Mouse (Mus musculus): Measurements from ENCODE around the gene Nav1. TPM values are rescaled to one million over a fixed set of nuclear protein-coding genes. Genes with fewer than 3 reads are reported as not detected.

Nav1 gene
- polyA plus RNA-seq, 1 experiment, result not detected

DNA sequence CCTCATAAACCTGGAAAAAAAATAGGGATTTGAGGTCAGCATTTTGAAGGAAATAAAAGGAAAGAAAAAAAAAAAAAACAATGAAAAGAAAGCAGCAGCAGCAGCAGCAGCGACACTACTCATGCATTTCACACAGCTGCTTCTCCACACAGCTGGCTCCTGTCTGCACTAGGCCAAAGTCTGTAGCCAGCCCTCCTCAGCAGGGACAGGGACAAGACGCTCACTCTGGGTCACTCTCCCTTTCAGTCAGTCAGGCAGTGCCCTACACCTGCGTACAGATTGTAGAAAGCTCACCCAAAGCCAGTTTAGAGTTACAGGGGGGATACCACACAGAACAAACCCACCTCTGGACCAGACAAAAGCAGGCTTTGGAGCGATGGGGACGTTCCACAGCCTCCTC, 149.2 kb downstream of the Nav1 start:
- H3K27ac ChIP-seq (ENCODE audit: insufficient read depth, low read depth, low read length), result no peak overlapping the region
- H3K4me1 ChIP-seq (ENCODE audit: control insufficient read depth, insufficient read depth, low read length), result no peaks in the 10 kb centered on the region; the same call in 1 of the 2 replicates
- TF ChIP-seq CTCF (IDR thresholded peaks at IDR 0.05; ENCODE audit: insufficient read depth, low read depth, low read length) (no peak), POLR2A (IDR thresholded peaks at IDR 0.05; ENCODE audit: insufficient read depth, low read depth, low read length) (no peak)
- WGBS, result 93% methylated on average over 5 of the region's 5 CpGs
- no peak overlapping the region for H3K4me3 ChIP-seq (ENCODE audit: insufficient read depth, low read depth, low read length)

- no peaks in the 10 kb centered on the region for H3K4me1 ChIP-seq (ENCODE audit: control insufficient read depth, insufficient read depth, low read length)
- TF ChIP-seq CTCF (IDR thresholded peaks at IDR 0.05; ENCODE audit: insufficient read depth, low read depth, low read length) (0 out of 2 replicates have a peak, but pooled peaks have one; percentile 15), POLR2A (IDR thresholded peaks at IDR 0.05; ENCODE audit: insufficient read depth, low read depth, low read length) (no peak)
- no peak overlapping the region for H3K4me3 ChIP-seq (ENCODE audit: insufficient read depth, low read depth, low read length)
- no peak overlapping the region for H3K27ac ChIP-seq (ENCODE audit: insufficient read depth, low read depth, low read length)
- 71% methylated on average over 10 of the region's 10 CpGs for WGBS
Measured at GRCm38 (mm10) chr1:135452259-135452658, 154.8 kb downstream of the Nav1 start.

GRCm38 (mm10) chr1:135451419-135451818, 155.7 kb downstream of the Nav1 start:
- Histone ChIP-seq H3K4me3 (ENCODE audit: insufficient read depth, low read depth, low read length) (no peak overlapping the region), H3K4me1 (ENCODE audit: control insufficient read depth, insufficient read depth, low read length) (no peaks in the 10 kb centered on the region), H3K27ac (ENCODE audit: insufficient read depth, low read depth, low read length) (no peak overlapping the region)
- 90% methylated on average over 2 of the region's 2 CpGs for WGBS
- no peak for TF ChIP-seq CTCF (IDR thresholded peaks at IDR 0.05; ENCODE audit: insufficient read depth, low read depth, low read length)
- TF ChIP-seq POLR2A (IDR thresholded peaks at IDR 0.05; ENCODE audit: insufficient read depth, low read depth, low read length), result no peak

DNA sequence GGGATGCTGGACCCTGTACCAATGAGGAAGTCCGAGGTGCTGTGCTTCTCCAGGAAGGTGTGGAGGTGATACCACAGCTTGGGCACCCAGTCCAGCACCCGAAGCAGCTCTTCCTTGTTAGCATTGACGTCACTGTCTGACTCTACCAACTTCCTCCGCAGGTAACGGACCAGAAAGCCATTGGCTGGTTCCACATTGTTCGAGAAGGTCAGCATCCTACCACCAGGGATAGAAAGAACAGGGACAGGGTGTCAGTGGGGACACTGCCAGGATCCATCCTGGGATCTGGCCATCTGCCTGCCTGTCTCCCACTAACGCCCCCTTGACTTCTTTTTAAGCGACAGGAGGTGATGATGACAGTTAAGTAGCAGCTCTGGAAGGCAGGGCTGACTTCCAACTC, 157.2 kb downstream of the Nav1 start:
- 86% methylated on average over 8 of the region's 8 CpGs for WGBS
- no peak for TF ChIP-seq CTCF (IDR thresholded peaks at IDR 0.05; ENCODE audit: insufficient read depth, low read depth, low read length)
- TF ChIP-seq POLR2A (IDR thresholded peaks at IDR 0.05; ENCODE audit: insufficient read depth, low read depth, low read length), result no peak

GRCm38 (mm10) chr1:135448940-135449339, 158.2 kb downstream of the Nav1 start:
- WGBS, result 99% methylated on average over 5 of the region's 5 CpGs
- no peak overlapping the region for H3K27ac ChIP-seq (ENCODE audit: insufficient read depth, low read depth, low read length)
- no peak overlapping the region for H3K4me3 ChIP-seq (ENCODE audit: insufficient read depth, low read depth, low read length)
- H3K4me1 ChIP-seq (ENCODE audit: control insufficient read depth, insufficient read depth, low read length), result no peaks in the 10 kb centered on the region
- TF ChIP-seq POLR2A (IDR thresholded peaks at IDR 0.05; ENCODE audit: insufficient read depth, low read depth, low read length) (no peak), CTCF (IDR thresholded peaks at IDR 0.05; ENCODE audit: insufficient read depth, low read depth, low read length) (no peak)

More for the DNA sequence above, 157.2 kb downstream of the Nav1 start:
- Histone ChIP-seq H3K4me1 (ENCODE audit: control insufficient read depth, insufficient read depth, low read length) (no peaks in the 10 kb centered on the region), H3K27ac (ENCODE audit: insufficient read depth, low read depth, low read length) (no peak overlapping the region), H3K4me3 (ENCODE audit: insufficient read depth, low read depth, low read length) (no peak overlapping the region)

DNA sequence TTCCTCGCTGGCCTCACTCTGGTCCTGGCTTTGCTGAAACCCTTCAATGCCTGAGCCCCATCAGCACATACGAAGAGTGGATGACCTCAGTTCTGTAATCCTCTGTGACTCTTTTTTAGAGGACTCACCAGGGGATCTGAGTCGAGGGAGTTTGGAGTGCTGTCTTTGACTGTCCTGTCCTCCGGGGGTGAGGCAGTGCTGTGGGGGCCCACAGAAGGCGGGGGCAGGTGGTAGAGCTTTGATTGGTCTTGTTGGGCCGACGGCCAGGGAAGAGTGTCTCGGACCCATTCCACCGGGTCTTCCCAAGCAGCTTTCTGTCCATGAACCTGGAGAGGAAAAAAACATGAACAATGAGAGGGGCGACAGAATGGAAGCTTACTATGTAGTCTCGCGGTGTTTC, 163.6 kb downstream of the Nav1 start:
- Histone ChIP-seq H3K4me1 (ENCODE audit: control insufficient read depth, insufficient read depth, low read length) (0 out of 2 replicates have a peak, but pooled peaks cover under 1% of the 10 kb centered on the region), H3K27ac (ENCODE audit: insufficient read depth, low read depth, low read length) (no peak overlapping the region), H3K4me3 (ENCODE audit: insufficient read depth, low read depth, low read length) (no peak overlapping the region)
- TF ChIP-seq POLR2A (IDR thresholded peaks at IDR 0.05; ENCODE audit: insufficient read depth, low read depth, low read length), result no peak
- TF ChIP-seq CTCF (IDR thresholded peaks at IDR 0.05; ENCODE audit: insufficient read depth, low read depth, low read length), result no peak
- 87% methylated on average over 12 of the region's 12 CpGs for WGBS

- no peak overlapping the region for H3K27ac ChIP-seq (ENCODE audit: insufficient read depth, low read depth, low read length)
- TF ChIP-seq CTCF (IDR thresholded peaks at IDR 0.05; ENCODE audit: insufficient read depth, low read depth, low read length) (no peak), POLR2A (IDR thresholded peaks at IDR 0.05; ENCODE audit: insufficient read depth, low read depth, low read length) (no peak)
- no peak overlapping the region for H3K4me3 ChIP-seq (ENCODE audit: insufficient read depth, low read depth, low read length)
- 97% methylated on average over 3 of the region's 3 CpGs for WGBS
- 0 out of 2 replicates have a peak, but pooled peaks cover 3% of the 10 kb centered on the region for H3K4me1 ChIP-seq (ENCODE audit: control insufficient read depth, insufficient read depth, low read length)
Measured at GRCm38 (mm10) chr1:135441861-135442260, 165.2 kb downstream of the Nav1 start.

- H3K27ac ChIP-seq (ENCODE audit: insufficient read depth, low read depth, low read length), result no peak overlapping the region
- 0 out of 2 replicates have a peak, but pooled peaks cover 3% of the 10 kb centered on the region for H3K4me1 ChIP-seq (ENCODE audit: control insufficient read depth, insufficient read depth, low read length)
- H3K4me3 ChIP-seq (ENCODE audit: insufficient read depth, low read depth, low read length), result no peak overlapping the region
- 70% methylated on average over 6 of the region's 6 CpGs for whole genome bisulfite sequencing
- TF ChIP-seq POLR2A (IDR thresholded peaks at IDR 0.05; ENCODE audit: insufficient read depth, low read depth, low read length) (no peak), CTCF (IDR thresholded peaks at IDR 0.05; ENCODE audit: insufficient read depth, low read depth, low read length) (no peak)
Measured at GRCm38 (mm10) chr1:135440986-135441385, 166.1 kb downstream of the Nav1 start.

DNA sequence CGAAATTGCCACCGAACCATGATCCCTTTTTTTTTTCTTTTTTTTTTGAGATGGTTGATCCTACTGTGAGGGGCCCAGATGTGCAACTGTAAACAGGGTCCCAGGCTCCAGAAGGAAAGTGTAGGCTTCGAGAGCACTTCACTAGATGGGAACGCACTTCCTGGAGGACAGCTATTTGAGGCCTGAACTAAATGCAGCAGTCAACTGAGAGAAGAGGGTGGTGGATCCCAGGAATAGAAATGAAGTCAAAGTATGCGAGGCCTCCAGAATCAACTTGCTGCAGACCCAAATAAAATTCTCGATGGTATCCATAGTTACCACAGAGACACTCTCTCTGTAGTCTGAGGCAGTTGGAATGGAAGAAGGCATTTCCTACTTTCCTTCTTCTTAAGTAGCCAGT, 168.3 kb downstream of the Nav1 start:
- no peak overlapping the region for H3K4me3 ChIP-seq (ENCODE audit: insufficient read depth, low read depth, low read length)
- TF ChIP-seq CTCF (IDR thresholded peaks at IDR 0.05; ENCODE audit: insufficient read depth, low read depth, low read length), result no peak
- no peak for TF ChIP-seq POLR2A (IDR thresholded peaks at IDR 0.05; ENCODE audit: insufficient read depth, low read depth, low read length)
- WGBS, result 75% methylated on average over 6 of the region's 6 CpGs
- no peak overlapping the region for H3K27ac ChIP-seq (ENCODE audit: insufficient read depth, low read depth, low read length)
- peaks cover 3% of the 10 kb centered on the region; the same call in 1 of the 2 replicates for H3K4me1 ChIP-seq (ENCODE audit: control insufficient read depth, insufficient read depth, low read length)

- Histone ChIP-seq H3K27ac (ENCODE audit: insufficient read depth, low read depth, low read length) (no peak overlapping the region), H3K4me3 (ENCODE audit: insufficient read depth, low read depth, low read length) (no peak overlapping the region), H3K4me1 (ENCODE audit: control insufficient read depth, insufficient read depth, low read length) (peaks cover 3% of the 10 kb centered on the region; the same call in 1 of the 2 replicates)
- 9% methylated on average over 2 of the region's 2 CpGs for WGBS
- TF ChIP-seq CTCF (IDR thresholded peaks at IDR 0.05; ENCODE audit: insufficient read depth, low read depth, low read length) (no peak), POLR2A (IDR thresholded peaks at IDR 0.05; ENCODE audit: insufficient read depth, low read depth, low read length) (no peak)
Measured at GRCm38 (mm10) chr1:135435823-135436222, 171.3 kb downstream of the Nav1 start.
